Mouse (Mus musculus) mouse trophoblast stem cell (cell line): ENCODE data around the gene Kras.

ENCODE experiments used
- in situ Hi-C, 2 experiments: fragments of 300-500 bp; cut with MseI, MboI; formaldehyde crosslinking; loops; 2 replicates in 1 of 2; 3 replicates in 1 of 2; pipeline ENCODE4 v1.15.1; 2025

Kras gene

DNA sequence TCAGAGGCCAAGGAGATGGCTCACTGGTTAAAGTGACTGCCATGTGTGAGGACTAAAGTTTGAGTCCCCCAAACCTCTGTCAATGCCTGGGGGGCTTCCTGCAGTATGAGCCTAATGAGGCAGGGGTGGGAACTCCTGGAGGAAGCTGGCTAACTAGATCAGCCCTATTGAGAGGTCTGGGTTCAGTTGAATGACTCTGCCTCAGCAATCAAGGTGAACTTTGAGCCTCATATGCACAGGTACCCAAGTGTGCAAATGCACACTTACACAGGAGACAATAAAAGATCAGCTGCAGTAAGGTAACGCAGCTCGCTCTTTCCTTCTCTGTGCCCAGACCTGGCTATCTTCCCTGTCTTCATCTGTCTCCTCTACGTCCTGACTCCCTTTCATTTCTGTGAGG is 57.0 kb downstream of the Kras start:
- in situ Hi-C loops: no loop called here

DNA sequence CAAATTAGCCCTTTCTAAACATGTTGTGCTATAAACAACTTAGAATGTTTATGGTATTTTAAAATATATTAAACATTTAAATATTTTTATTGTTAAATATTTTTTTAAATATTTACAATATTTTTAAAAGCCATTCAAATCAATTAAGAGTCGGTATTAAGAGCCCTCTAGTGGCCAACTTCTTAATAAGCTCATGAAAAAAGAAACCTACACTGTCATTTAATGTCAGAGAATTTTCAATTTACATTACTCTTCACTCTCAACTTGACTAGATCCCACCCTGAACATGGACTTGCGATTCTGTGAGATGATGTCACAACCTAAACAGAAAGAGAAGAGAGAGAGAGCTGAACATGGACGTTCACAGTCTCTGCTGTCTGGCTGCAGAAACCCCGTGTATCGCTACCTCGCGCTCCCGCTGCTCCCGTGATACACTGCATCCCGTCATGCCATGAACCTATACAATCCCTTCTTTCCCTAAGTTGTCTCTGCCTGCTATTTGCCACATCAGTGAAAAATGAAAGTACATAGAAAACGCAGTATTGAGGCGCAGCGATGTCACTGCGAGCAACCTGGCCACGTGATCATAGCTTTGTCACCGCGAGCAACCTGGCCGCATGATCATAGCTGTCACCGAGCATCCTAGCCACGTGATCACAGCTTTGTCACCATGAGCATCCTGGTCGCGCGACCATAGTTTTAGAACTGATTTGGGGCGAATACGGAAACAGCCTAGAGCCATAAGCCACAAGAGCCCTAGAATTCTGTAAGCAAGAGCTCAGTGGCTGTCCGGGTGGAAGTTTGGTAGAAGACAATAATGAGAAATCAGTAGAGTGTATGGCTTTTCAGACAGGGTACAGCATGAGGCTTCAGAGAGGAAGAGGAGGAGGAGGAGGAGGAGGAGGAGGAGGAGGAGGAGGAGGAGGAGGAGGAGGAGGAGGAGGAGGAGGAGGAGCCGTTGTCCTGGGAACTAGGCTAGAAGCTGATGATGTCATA is 62.6 kb downstream of the Kras start:
- in situ Hi-C loops: loop anchor here in 1 of 2 experiments (10.0 kb wide), 2 partner anchors 103 to 157 kb away; no protein-coding TSS in a partner anchor

DNA sequence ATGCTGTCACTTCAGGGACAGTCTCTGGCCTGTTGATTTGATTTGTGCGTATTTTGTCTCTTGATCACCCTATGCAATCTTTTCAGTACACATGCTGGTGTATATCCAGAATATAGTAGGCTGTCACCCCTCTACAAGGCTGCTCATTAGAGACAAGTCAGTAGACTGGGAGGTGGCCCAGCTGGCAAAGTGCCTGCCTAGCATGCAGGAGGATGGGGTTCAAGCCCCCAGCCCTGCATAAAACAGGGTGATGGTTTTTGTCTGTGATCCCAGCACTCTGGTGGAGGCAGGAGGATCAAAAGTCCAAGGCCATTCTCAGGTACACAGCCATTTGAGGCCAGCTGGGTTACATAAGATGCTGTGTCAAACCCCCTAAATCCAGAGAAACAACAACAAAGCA is 63.9 kb downstream of the Kras start:
- in situ Hi-C loops: loop anchor here in 1 of 2 experiments (10.0 kb wide), 2 partner anchors 101 to 159 kb away; no protein-coding TSS in a partner anchor

DNA sequence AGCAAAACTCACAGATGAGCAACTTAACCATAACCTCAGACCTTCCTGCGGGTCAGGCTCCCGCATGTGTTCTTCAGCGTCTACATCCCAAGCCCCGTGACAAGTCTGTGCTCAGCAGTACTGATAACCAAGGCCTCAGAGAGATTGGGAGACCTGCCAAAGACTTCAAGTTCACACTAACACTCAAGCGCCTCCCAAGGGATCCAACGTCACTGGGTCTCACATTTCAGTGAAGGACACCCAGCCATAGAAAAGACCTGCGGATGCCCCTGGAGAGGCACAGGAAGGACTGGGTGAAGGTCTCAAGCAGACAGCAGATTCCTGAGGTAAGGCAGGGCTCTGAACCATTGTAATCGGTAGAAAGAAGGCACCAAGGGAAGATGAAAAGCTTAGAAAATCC is 68.0 kb downstream of the Kras start:
- in situ Hi-C loops: loop anchor here in 1 of 2 experiments (10.0 kb wide), 2 partner anchors 97 to 163 kb away; no protein-coding TSS in a partner anchor

DNA sequence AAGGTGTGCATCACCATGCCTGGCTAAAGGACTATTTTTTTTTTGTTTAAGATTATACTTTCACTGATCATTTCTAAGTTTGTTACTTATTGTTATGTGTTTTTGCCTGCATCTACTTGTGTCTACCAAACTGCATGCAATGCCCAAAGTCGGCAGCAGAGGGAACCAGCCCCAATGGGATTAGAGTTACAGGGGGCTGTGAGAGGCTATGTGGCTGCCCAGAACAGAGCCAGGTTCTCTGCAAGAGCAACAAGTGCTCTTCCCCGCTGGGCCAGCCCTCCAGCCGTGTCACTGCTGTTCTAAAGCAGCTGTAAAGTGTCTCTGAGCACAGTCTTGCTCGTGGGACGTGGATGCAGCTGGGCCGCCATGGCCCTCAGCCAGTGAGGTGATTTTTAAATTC is 70.4 kb downstream of the Kras start:
- in situ Hi-C loops: loop anchor here in 1 of 2 experiments (10.0 kb wide), 2 partner anchors 95 to 165 kb away; no protein-coding TSS in a partner anchor

DNA sequence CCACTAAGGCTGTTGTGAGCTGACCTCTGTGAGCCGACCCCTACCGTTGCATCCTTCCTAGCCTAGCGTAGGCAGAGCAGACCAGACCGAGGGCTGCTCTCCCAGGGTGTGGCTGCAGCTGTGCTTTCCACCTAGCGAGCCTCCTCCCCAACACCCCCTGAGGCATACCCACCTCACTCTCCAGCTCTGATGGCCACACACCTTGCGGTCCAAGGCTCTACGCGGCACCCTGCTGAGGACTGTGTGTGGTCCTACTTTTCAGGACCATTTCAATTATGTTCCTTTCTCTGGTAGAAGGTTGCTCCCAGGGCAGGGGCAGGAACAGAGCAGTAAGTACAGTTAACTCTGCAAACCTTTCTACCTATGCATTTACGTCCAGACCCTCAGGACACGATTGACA is 73.6 kb downstream of the Kras start:
- in situ Hi-C loops: no loop called here

DNA sequence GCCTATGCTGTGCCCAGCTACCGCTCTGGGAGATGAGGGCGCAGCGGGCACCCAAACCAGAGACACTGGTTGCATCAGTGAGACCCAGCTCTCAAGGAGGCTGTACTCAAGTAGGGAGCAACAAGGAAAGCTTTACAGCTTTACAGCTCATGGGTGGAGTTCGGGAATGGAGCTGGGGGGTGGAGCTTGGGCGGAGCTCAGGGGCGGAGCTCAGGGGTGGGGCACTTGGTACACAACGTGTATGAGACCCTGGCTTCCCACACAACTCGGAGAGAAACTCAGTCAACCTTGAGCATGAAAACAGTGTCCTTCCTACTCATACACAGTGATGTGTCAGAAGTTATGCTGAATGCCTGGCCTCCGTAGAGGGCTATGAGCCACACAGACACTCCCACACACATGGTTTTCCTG is 74.5 kb downstream of the Kras start:
- in situ Hi-C loops: no loop called here

DNA sequence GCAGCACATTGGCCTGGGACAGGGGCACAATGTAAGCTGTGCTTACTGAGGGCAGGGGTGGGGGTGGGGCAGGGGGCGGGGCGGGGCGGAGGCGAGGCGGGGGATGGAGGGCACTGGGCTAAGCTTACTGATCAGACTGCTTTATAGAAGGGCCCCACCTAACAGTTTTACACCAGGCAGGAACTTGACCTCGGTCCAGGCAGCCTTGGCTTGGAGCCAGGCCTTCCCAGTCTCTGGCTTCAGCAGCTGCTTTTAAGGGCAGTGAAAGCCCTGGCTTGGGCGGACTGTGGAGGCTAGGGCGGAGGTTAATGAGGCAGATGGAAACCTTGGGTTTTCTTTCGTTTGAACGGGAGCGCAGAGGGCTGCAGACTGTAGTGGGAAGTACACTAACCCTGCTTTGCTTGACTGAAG is 76.3 kb downstream of the Kras start:
- in situ Hi-C loops: no loop called here

DNA sequence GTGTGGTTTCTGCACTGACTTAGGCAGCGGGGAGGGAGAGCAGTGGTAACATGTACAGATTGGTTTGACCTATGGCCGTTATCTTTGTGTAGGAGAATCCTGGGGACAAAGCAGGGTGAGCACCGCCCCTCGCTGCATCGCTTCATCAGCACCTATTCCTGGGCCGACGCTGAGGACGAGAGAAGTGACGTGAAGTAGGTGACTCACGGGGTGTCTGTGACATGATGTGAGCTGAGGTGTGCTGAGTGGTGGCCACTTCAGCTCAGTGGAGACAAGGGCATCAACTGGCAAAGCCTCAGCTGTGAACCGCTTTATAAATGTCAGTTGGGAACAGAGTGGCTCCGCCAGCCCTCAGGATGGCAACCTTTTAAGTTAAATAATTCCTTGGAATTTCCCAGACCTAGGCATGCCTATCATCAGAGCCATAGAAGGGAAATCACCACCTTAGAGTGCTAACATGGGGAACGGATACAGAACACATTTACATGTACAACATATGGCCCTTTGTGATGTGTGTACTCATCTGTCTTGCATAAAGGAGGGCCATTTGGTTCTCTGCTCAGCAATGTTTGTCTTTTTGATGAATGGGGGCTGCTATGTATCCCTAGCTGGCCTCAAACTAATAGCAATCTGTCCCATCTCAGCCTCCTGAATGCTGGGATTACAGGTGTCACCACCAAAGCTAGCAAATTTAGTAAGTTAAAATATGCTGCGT is 78.0 kb downstream of the Kras start:
- in situ Hi-C loops: no loop called here
